Mouse (Mus musculus) embryonic fibroblast, embryonic 13.5 days (primary cell): Measurements from ENCODE around the gene Ube2t.

Experiments
- CTCF ChIP-seq: IDR thresholded peaks from 2 replicates; pipeline ENCODE4 v1.5.1; 2011; ENCODE audit warnings: mild to moderate bottlenecking, control low read depth, low read length, moderate library complexity, borderline replicate concordance; ENCODE audit not compliant: insufficient read depth
- POLR2A ChIP-seq: IDR thresholded peaks from 2 replicates; pipeline ENCODE4 v1.6.1; 2011; ENCODE audit warnings: low read depth, mild to moderate bottlenecking, control low read depth, low read length, moderate library complexity

DNA sequence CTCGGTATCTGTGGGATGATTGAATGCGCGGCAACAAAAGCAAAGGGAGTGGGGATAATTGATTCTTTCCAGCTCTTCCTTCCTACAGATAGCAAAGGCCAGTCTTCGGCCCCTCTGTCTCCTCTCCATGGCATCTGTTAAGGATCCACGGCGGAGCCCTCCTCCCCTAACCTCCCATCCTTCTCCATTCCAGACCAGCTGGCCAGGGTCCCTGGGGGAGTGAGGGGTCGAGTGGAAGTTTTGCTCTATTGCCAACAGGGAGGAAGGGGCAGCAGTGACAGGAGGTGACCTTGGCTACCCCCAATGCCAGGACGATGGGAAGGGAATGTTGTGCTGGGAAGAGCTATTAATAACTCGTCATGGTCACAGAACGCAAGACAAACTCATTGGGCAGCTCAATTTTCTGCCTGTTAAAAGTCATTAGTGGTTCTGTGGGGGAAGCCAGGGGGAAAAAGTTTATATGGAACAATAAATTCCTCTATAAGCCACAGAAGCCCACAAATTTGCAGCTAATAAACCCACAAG is 52.6 kb downstream of the Ube2t start:
- TF ChIP-seq CTCF (no peak), POLR2A (no peak)
